Mouse (Mus musculus) MEL (cell line): ENCODE measurements at regions not wholly inside any gene's neighbourhood (a gene's known extent, or its start where the extent isn't known, plus 50 kb on each side); places are given as distances from the start of the nearest gene placed in this dataset.

Experiments
- CTCF ChIP-seq, 3 experiments: IDR thresholded peaks in 2 of 3; conservative IDR thresholded peaks in 1 of 3; 2 replicates each; pipeline ENCODE4 v1.5.1; 2011 to 2012; ENCODE audit warnings: low read length in 3 of 3, low read depth in 2 of 3, mild to moderate bottlenecking in 2 of 3, improper control_type of control experiment in 1 of 3, inconsistent platforms in 1 of 3, mixed read lengths in 1 of 3, moderate library complexity in 1 of 3; ENCODE audit not compliant: control insufficient read depth in 1 of 3, insufficient read depth in 1 of 3, poor library complexity in 1 of 3, severe bottlenecking in 1 of 3
- E2F4 ChIP-seq: IDR thresholded peaks from 2 replicates; pipeline ENCODE4 v1.6.1; 2011; ENCODE audit warnings: low read depth, low read length, improper control_type of control experiment, borderline replicate concordance
- NELFE ChIP-seq: IDR thresholded peaks from 2 replicates; pipeline ENCODE4 v1.6.1; 2011; ENCODE audit warnings: low read depth, low read length, improper control_type of control experiment
- POLR2A ChIP-seq, 2 experiments: IDR thresholded peaks; 2 replicates each; pipeline ENCODE4 v1.6.1; 2011 to 2012; ENCODE audit warnings: low read length in 2 of 2, mild to moderate bottlenecking in 2 of 2, control low read depth in 1 of 2, improper control_type of control experiment in 1 of 2, low read depth in 1 of 2, moderate library complexity in 1 of 2; ENCODE audit not compliant: control insufficient read depth in 1 of 2, insufficient read depth in 1 of 2, poor library complexity in 1 of 2
- SMC3 ChIP-seq: IDR thresholded peaks from 2 replicates; pipeline ENCODE4 v1.6.1; 2011; ENCODE audit warnings: low read depth, low read length, improper control_type of control experiment
- ZC3H11A ChIP-seq: IDR thresholded peaks from 2 replicates; pipeline ENCODE4 v1.6.1; 2012; ENCODE audit warnings: low read depth, mild to moderate bottlenecking, inconsistent platforms, low read length, improper control_type of control experiment

- TF ChIP-seq POLR2A (IDR thresholded peaks at IDR 0.05; ENCODE audit: control insufficient read depth in 1 of 2, insufficient read depth in 1 of 2, low read depth in 1 of 2, low read length in 2 of 2, poor library complexity in 1 of 2) (no peak), E2F4 (no peak), ZC3H11A (no peak), NELFE (no peak), CTCF (IDR thresholded peaks at IDR 0.05 in 2 of 3, conservative IDR thresholded peaks at IDR 0.05 in 1 of 3; ENCODE audit: control insufficient read depth in 1 of 3, insufficient read depth in 1 of 3, low read depth in 2 of 3, low read length in 3 of 3, poor library complexity in 1 of 3, severe bottlenecking in 1 of 3) (no peak), SMC3 (no peak)
Observed at GRCm38 (mm10) chr12:12873551-12873950, 68.2 kb downstream of the Mycn start.
